Mouse (Mus musculus) macrophage (primary cell): Measurements from ENCODE around the gene Dnhd1. TPM values are rescaled to one million over a fixed set of nuclear protein-coding genes. Genes with fewer than 3 reads are reported as not detected.
"Not testable (repeated sequence)": the region's sequence is repeated elsewhere in the genome, so short reads cannot be mapped to it uniquely, and the experiment has no call there.

ENCODE experiments used
- H3K27ac ChIP-seq: fragments of 350-480 bp; formaldehyde crosslinking; 2 replicates; pipeline ENCODE4 v1.9.0; 2021
- H3K36me3 ChIP-seq: fragments of 350-480 bp; formaldehyde crosslinking; 2 replicates; pipeline ENCODE4 v1.9.0; 2021; ENCODE audit errors: inconsistent target
- H3K4me3 ChIP-seq: fragments of 350-480 bp; formaldehyde crosslinking; 2 replicates; pipeline ENCODE4 v1.9.0; 2021; ENCODE audit errors: inconsistent target
- H3K79me2 ChIP-seq: fragments of 350-480 bp; formaldehyde crosslinking; 2 replicates; pipeline ENCODE4 v1.9.0; 2021; ENCODE audit errors: inconsistent target
- WGBS: methylation state at CpG from one replicate; pipeline ENCODE4 v1.1.7; 2026; ENCODE audit warnings: inconsistent platforms; ENCODE audit not compliant: missing documents; 5-methylcytosine and 5-hydroxymethylcytosine counted together
- polyA plus RNA-seq: library from polyadenylated mRNA; stranded (reverse); fragments of 250-400 nt; gene quantifications from 3 replicates; pipeline ENCODE4 v1.2.4, GENCODE M21; 2018; ENCODE audit warnings: inconsistent platforms

Gene Dnhd1
- polyA plus RNA-seq, 1 experiment from 2014 or later, result 0.80 TPM

DNA sequence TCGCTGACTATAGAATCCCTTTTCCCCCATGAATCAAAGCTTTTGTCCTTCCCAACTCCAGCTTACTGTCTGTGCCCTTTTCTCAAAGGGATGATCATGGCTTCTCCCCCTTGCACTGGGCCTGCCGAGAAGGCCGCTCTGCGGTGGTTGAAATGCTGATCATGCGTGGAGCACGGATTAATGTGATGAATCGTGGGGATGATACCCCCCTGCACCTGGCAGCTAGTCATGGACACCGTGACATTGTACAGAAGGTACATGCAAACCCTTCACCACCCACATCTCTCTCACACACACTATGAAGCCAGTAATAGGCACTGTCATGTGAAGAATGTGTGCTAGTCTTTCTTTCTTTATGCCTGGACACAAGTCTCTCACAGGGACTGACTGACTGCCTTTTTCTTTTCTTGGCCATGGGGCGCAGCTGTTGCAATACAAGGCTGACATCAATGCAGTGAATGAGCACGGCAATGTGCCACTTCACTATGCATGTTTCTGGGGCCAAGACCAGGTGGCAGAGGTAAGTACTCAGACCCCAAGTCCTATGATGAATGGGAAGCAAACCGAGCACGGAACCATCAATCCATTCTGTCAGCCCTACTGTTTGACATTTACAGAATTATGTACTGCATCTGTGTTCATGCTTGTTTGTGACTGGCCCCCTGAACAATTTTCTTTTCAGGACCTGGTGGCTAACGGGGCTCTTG is 89.6 kb downstream of the Dnhd1 start:
- WGBS, result 92% methylated on average over 13 of the region's 13 CpGs
- H3K79me2 ChIP-seq, result peaks cover 70% of the 10 kb centered on the region
- H3K27ac ChIP-seq, result no peak overlapping the region
- H3K36me3 ChIP-seq, result peaks cover 24% of the 10 kb centered on the region
- no peak overlapping the region for H3K4me3 ChIP-seq

DNA sequence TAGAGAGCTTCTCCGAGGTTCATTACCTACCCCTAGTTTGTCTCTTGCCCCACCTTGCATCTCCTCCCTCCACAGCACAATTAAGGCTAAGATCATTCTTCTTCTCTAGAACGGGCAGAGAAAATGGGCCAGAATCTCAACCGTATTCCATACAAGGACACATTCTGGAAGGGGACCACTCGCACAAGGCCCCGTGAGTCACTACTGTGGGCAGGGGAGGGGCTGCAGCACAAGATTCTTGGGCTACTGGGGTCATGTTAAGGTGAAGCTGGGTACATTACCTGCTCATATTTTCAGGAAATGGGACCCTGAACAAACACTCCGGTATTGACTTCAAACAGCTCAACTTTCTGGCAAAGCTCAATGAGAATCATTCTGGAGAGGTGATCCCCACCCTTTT is 90.2 kb downstream of the Dnhd1 start:
- WGBS, result 93% methylated on average over 6 of the region's 6 CpGs
- no peak overlapping the region for H3K4me3 ChIP-seq
- H3K27ac ChIP-seq, result no peak overlapping the region
- peaks cover 24% of the 10 kb centered on the region for H3K36me3 ChIP-seq
- H3K79me2 ChIP-seq, result peaks cover 65% of the 10 kb centered on the region

DNA sequence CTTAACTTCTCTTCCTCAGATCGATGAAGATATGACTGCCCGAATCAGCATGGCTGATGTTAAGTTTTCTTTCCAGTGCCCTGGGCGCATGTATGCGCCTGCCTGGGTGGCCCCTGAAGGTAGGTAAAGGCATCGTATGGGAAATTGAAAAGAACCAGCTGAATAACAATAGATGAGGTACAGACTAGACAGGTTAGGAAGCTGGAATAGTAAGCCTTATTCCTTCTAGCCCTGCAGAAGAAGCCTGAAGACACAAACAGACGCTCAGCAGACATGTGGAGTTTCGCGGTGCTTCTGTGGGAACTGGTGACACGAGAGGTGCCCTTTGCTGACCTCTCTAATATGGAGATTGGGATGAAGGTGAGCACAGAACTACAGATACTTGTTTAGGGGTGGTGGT is 91.4 kb downstream of the Dnhd1 start:
- Histone ChIP-seq H3K4me3 (no peak overlapping the region), H3K79me2 (peaks cover 58% of the 10 kb centered on the region), H3K36me3 (peaks cover 30% of the 10 kb centered on the region), H3K27ac (no peak overlapping the region)
- WGBS, result 93% methylated on average over 9 of the region's 9 CpGs

DNA sequence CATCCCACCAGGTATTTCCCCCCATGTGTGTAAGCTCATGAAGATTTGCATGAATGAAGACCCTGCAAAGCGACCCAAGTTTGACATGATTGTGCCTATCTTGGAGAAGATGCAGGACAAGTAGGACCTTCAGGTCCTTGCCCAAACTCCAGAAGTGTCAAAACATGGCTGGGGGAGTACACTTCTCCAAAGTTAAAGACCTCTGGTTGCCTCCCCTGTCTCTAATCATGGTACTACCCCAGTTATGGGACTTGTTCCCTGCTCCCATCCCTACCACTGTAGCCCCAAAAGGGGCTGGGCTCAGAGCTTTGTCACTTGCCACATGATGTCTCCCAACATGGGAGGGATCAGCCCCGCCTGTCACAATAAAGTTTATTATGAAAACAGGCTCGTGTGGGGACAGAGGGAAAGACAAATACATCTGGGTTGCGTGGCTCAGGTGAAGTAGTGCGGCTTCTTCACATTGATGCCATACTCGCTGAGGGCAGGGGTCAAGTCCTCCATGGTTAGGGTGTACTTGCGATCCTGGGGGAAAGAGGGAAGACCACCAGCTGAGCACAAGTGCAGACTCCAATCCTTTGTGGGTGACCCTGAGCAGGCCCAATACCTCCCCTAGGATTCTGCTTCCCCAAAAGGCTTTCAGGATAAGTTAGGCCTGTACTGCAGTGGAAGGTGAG is 92.0 kb downstream of the Dnhd1 start:
- H3K27ac ChIP-seq, H3K4me3 ChIP-seq: not testable (repeated sequence)
- Histone ChIP-seq H3K79me2 (peaks cover 51% of the 10 kb centered on the region), H3K36me3 (peaks cover 37% of the 10 kb centered on the region)
- 93% methylated on average over 6 of the region's 7 CpGs for WGBS

DNA sequence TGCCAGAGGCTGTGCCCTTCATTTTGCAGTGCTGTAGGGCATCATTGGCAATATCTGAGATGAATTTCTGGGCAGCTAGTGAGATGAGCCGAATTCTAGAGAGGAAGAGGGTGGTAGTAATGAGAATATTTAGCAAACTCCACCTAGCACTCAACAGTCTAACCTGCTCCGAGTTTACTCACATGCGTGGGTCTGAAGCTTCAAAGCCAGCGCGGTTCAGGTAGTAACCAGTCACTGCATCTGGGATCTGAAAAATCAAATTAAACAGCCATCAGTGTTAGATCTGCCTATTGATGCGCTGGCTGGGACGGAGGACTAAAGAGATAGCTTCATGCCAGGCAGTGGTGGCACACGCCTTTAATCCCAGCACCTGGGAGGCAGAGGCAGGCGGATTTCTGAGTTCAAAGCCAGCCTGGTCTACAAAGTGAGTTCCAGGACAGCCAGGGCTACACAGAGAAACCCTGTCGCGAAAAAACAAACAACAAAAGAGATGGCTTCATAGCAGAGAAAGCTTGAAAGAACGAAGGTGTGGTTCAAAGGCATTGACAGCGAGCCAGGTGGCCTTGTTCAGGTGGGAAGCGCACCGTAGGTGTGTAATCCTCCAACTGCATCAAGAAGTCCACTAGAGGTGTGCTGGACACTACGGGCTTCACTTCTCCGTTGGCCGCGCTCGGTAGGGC is 92.8 kb downstream of the Dnhd1 start:
- peaks cover 44% of the 10 kb centered on the region for H3K79me2 ChIP-seq
- H3K36me3 ChIP-seq, result peaks cover 44% of the 10 kb centered on the region
- H3K27ac ChIP-seq, result peak overlapping the region; percentile 25; the same call in 1 of the 2 replicates
- WGBS, result 36% methylated on average over 19 of the region's 20 CpGs
- peak overlapping the region; percentile 63 for H3K4me3 ChIP-seq

- H3K27ac ChIP-seq, result peak within 1 kb of the TSS; percentile 38
- WGBS, result under 1% methylated on average over 49 of the region's 67 CpGs
- H3K36me3 ChIP-seq, result peaks cover 51% of the 10 kb centered on the region
These were observed 93.4 kb downstream of the Dnhd1 start, which contains the start of gene Taf10 for GRCm38 (mm10) chr7:105743926-105744590. Gene Taf10 (minus strand): TSS chr7:105744361.

GRCm38 (mm10) chr7:105747776-105748175 is 97.1 kb downstream of the Dnhd1 start:
- H3K27ac ChIP-seq, result no peak overlapping the region
- peaks cover 37% of the 10 kb centered on the region; the same call in 1 of the 2 replicates for H3K36me3 ChIP-seq
- H3K79me2 ChIP-seq, result peaks cover 38% of the 10 kb centered on the region
- H3K4me3 ChIP-seq, result no peak overlapping the region
- WGBS, result 97% methylated on average over 2 of the region's 2 CpGs

More at GRCm38 (mm10) chr7:105743926-105744590, 93.4 kb downstream of the Dnhd1 start, which contains the start of gene Taf10:
- peaks cover 37% of the 10 kb centered on the region for H3K79me2 ChIP-seq
- H3K4me3 ChIP-seq, result peak within 1 kb of the TSS; percentile 63

- peaks cover 34% of the 10 kb centered on the region; the same call in 1 of the 2 replicates for H3K36me3 ChIP-seq
- H3K4me3 ChIP-seq, result peak within 1 kb of the TSS; percentile 98
- H3K79me2 ChIP-seq, result peaks cover 27% of the 10 kb centered on the region
- peak within 1 kb of the TSS; percentile 96 for H3K27ac ChIP-seq
- WGBS, result 22% methylated on average over 20 of the region's 20 CpGs
These were observed 101.1 kb downstream of the Dnhd1 start, which contains the start of gene Tpp1 for GRCm38 (mm10) chr7:105751491-105752433. Gene Tpp1 (minus strand): TSS chr7:105752235.

DNA sequence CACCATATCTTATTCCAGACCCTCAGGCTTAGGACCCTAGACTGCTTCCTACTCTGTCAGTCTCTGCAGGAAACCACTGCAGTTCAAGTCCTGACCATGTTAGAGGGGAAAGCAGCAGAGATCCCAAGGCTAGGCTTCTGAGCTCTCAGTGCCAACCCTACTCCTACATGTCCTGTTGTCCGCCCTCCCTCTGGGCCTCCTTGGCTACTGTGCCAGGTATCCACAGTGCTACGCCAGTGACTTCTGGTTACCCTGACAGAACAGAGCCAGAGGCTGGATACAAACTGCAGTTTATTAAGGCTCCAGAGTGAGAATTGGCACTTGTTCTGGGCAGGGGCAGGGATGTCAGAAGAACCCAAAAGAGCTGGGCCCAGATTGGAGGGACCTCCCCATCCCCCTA is 102.1 kb downstream of the Dnhd1 start:
- H3K36me3 ChIP-seq, result peaks cover 24% of the 10 kb centered on the region; the same call in 1 of the 2 replicates
- WGBS, result 96% methylated on average over 2 of the region's 2 CpGs
- peaks cover 27% of the 10 kb centered on the region for H3K79me2 ChIP-seq
- no peak overlapping the region for H3K4me3 ChIP-seq
- H3K27ac ChIP-seq, result no peak overlapping the region

GRCm38 (mm10) chr7:105753281-105753680 is 102.7 kb downstream of the Dnhd1 start:
- H3K4me3 ChIP-seq, result no peak overlapping the region
- 93% methylated on average over 10 of the region's 10 CpGs for WGBS
- H3K36me3 ChIP-seq, result peaks cover 19% of the 10 kb centered on the region; the same call in 1 of the 2 replicates
- no peak overlapping the region for H3K27ac ChIP-seq
- H3K79me2 ChIP-seq, result peaks cover 27% of the 10 kb centered on the region

- H3K27ac ChIP-seq, result no peak overlapping the region
- WGBS, result 40% methylated on average over 46 of the region's 51 CpGs
- no peaks in the 10 kb centered on the region for H3K36me3 ChIP-seq
- no peaks in the 10 kb centered on the region for H3K79me2 ChIP-seq
- H3K4me3 ChIP-seq, result no peak overlapping the region
These were observed 111.3 kb downstream of the Dnhd1 start for GRCm38 (mm10) chr7:105761813-105762484.

DNA sequence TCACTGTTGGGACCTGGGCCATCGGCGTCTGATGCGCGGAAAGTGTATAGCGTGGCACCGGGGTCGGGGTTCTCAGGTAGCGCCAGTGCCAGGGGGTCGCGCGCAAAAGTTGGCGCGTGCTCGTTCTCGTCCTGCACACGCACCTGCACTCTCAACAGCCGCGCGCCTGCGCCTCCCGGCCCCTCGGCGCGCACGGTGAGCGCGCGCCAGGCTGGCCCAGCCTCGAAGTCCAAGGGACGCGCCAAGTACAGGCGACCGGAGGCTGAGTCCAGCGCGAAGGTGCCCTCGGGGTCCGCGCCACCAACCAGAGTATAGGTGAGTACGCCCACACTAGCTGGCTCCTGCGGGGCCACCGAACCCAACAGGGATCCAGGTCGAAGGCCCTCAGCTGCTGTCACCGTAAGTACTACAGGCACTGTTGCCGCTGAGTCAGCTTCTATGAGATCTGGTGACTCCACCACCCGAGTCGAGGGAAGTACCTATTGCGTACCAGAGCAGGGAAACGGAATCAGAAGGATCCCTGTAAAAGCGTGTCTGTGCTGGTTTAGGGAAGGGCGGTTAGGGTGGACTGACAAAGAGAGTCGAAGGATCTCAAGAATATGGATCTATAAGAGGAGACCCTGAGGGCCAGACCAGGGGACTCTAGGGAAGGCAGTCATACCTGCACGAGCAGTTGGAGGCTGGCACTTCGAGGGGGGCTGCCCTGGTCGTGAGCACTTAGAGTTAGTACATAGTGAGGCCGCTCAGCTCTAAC is 112.1 kb downstream of the Dnhd1 start:
- Histone ChIP-seq H3K27ac (no peak overlapping the region), H3K36me3 (no peaks in the 10 kb centered on the region), H3K79me2 (no peaks in the 10 kb centered on the region), H3K4me3 (no peak overlapping the region)
- WGBS, result 48% methylated on average over 55 of the region's 55 CpGs
